Mouse (Mus musculus) retina, postnatal 7 days (tissue): ENCODE results near the gene Ctnnbip1.
"Not testable (repeated sequence)": the region's sequence is repeated elsewhere in the genome, so short reads cannot be mapped to it uniquely, and the experiment has no call there.

ENCODE experiments used
- DNase-seq: peaks from one replicate; pipeline ENCODE4 v3.0.0-alpha.2; 2012; ENCODE audit warnings: low read depth, low spot score

Gene Ctnnbip1

GRCm38 (mm10) chr4:149586783-149587595 is 69.0 kb downstream of the Ctnnbip1 start:
- DNase-seq = no peak

- no peak for DNase-seq
These were observed 69.6 kb downstream of the Ctnnbip1 start for GRCm38 (mm10) chr4:149587596-149588168.

DNA sequence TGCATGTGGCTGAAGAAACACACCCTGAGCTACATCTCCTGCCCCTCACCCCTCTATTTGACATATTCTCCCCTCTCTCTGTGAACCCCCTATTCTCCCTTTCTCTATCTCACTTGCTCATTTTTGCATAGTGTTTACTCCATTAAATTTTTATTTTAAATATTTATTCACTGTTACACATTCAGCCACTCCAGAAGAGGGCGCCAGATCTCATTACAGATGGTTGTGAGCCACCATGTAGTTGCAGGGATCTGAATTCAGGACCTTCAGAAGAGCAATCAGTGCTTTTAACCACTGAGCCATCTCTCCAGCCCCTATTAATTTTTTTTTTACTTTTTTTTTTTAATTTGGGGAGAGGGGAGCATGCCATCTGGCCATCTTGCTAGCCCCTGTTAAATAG is 72.2 kb downstream of the Ctnnbip1 start:
- no peak for DNase-seq

DNA sequence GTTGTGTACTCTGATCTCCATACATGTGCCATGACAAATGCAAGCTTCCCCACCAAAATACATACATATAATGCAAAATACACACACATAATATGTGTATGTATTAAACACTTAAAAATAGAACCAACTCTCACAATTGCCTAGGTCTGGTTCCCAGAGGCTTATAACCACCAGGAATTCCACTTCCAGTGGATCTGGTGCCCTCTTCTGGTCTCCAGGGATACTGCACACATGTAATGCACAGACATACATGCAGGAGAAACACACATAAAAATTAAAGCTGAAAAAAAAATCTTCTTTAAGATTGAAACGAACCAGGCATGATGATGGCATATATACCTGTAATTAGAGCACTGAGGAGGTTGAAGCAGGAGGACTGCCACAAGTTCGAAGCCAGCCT is 73.5 kb downstream of the Ctnnbip1 start:
- no peak for DNase-seq

DNA sequence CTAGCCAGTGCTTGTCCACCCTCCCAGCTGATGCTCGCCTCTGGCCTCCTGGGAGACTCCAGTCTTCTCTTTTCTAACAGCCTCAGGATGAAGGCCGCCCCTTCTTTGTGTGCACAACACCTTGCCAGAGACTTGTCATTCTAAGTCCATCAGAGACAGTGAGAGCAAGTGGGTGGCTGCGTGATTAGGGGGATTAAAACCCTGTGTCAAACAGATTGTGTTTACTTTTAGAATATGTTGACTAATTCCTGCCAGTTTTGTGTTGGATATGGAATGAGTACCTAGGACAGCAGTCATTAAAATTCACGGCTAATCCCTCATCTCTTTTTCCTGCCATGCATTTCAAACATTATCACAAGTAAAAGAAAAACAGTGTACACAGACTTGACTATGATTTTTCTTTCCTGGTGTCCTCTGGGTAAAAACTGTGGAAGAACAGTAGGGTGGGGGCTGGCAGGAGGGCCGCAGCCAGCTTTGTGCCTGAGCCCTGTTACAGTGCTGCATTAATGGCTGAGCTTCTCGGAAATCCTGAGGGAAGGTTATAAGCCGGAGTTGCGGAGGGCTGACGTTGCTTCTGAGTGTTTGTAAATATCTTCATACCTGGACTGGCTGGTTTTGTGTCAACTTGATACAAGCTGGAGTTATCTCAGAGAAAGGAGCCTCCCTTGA is 77.0 kb downstream of the Ctnnbip1 start:
- DNase-seq = no peak

DNA sequence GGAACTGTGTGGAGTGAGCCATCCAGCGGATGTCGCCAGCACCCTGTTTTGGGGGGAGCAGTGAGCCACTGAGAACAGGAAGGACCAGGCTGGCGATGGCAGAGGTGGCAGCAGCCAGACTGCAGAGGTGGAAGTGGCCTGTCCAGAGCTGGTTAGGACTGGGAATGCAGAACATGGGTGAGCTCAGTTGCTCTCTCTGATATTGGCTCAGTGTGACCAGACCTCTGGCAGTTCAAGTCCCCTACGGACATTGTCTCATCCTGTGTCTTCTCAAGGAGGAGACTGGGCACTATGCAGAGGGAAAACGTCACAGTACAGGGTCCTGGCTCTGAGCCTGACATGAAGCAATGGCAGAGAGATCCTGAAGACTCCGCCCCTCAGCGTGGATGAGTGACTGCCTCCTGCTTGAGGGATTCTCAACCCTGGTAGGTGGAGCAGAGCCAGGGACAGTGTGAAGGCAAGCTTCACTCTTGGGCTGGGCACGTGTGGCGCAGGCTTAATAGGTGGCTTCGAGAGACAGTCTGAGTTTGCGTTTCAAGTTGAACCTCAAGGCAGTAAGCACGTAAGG is 79.7 kb downstream of the Ctnnbip1 start:
- no peak for DNase-seq

DNA sequence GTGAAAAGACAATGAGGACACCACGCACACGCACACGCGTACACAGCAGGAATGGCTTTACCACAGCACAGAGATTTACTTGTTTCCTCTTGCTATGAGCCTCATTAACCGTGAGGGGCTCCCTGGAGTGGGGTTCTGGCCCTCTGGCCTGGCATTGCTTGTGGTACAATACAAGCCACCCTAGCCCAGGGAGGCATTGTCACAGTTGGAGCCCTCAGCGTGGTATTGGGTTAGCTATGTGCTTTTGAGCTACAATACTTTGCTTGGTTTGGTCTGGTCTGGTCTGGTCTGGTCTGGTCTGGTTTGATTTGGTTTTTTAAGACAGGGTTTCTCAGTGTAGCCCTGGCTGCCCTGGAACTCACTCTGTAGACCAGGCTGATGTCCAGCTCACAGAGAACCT is 81.5 kb downstream of the Ctnnbip1 start:
- no peak for DNase-seq

GRCm38 (mm10) chr4:149600130-149600529 is 82.1 kb downstream of the Ctnnbip1 start:
- DNase-seq = no peak

- DNase-seq = no peak
These were observed 83.4 kb downstream of the Ctnnbip1 start for GRCm38 (mm10) chr4:149601484-149601883.

DNA sequence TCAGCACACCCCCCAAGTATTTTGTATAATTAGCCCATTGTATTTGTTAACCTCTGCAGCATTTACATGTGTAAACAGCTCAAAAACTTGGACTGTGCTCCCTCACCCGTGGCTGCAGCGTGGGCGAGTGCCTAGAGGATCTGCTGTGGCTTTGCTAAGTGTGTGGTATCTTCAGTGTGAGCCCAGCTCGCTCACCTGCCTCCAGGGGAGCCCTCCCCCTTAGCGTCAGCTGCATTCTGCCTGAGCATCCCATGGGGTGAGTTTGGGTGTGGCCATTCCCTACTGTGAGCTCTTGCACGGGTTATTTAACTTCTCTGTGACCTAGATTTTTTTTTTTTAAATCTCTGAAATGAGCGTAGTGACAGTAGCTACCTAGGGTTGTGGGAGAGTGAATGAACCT is 84.2 kb downstream of the Ctnnbip1 start:
- no peak for DNase-seq

DNA sequence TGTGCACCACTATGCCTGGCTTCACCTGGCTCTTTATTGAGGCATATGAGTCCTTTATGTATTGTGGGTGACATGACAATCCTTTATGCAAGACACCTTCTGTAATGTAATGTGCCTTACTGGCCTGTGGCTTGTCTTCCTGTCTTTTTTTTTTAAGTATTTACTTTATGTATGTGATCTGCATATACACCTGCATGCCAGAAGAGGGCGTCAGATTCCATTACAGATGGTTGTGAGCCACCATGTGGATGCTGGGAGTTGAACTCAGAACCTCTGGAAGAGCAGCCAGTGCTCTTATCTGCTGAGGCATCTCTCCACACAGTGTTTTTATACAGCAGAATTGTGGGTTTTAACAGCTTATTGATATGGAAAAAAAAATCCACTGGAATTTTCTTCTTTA is 85.8 kb downstream of the Ctnnbip1 start:
- DNase-seq = no peak

GRCm38 (mm10) chr4:149604518-149604917 is 86.5 kb downstream of the Ctnnbip1 start:
- DNase-seq = no peak

- no peak for DNase-seq
These were observed 88.0 kb downstream of the Ctnnbip1 start for GRCm38 (mm10) chr4:149606056-149606455.

GRCm38 (mm10) chr4:149606766-149607358 is 88.8 kb downstream of the Ctnnbip1 start:
- no peak for DNase-seq

DNA sequence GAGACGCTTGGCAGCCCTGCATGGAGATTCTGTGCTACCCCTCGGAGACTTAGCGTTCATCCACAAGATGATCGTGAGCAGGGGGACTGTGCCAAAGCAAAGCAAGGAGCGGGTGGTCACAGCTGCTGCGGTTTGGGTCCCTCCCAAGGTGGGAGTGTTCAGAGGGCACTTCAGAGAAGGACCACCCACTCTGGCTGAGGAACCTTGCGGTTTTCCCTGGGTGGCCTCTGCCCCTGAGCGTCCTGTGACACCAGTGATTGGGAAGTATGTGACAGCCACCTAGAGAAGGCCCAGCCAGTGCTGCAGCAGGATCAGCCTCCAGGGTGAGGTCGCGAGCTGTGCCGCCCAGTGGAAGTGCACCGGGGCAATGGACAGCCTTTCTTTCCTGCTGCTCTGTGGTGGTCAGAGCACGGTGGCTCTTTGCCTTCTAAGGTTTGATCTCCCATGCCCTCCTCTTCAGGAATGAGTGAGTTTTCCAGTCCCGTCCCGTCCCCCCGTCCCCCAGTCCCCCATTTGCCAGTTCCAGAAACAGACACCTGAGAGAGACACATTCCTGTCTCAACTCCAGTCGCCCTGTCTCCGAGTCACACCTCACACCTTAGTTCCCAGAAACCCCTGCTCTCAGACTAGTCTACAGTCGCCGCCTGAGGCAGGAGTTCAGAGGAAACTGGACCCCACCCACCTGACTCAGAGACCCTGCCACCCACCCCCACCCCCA is 89.7 kb downstream of the Ctnnbip1 start:
- DNase-seq = no peak

GRCm38 (mm10) chr4:149608309-149608638 is 90.2 kb downstream of the Ctnnbip1 start:
- DNase-seq = no peak

DNA sequence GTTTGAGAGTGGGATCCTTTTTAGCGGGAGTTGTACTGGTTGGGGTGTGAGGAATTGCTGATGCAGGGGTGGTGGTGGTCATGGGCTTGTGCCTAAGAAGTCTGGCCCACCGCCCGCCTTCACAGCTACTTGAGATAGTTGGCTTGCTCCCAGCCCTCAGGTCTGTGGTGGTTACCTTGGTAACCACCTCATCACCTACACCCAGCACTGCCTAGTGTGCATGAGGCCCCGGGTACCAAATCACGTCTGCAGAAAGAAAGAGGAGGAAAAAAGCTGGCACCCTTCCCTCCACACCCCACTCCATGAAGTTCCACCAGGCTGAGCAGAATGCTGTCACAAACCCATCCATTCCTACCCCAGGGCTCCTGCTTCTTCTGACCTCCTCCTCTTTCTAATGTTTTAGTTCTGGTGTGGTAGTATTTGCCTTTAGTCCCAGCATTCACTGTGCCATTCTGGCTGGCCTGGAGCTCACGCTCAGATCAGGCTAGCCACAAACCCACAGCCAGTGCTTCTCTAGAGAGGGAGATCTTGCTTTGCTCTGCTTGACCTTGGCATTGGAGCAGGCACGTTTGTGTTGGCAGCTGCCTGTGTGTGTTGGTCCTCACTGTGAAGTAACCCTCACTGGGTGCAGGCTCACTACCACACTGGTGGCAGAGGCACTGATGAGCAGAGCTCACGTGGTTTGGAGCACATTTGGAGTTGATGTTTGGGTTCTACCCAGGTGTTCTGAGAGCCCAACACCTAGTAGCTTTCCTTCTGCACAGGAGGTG is 91.4 kb downstream of the Ctnnbip1 start:
- DNase-seq = no peak

GRCm38 (mm10) chr4:149611376-149612044 is 93.5 kb downstream of the Ctnnbip1 start:
- DNase-seq = no peak

GRCm38 (mm10) chr4:149613497-149613896 is 95.5 kb downstream of the Ctnnbip1 start:
- DNase-seq = not testable (repeated sequence)

DNA sequence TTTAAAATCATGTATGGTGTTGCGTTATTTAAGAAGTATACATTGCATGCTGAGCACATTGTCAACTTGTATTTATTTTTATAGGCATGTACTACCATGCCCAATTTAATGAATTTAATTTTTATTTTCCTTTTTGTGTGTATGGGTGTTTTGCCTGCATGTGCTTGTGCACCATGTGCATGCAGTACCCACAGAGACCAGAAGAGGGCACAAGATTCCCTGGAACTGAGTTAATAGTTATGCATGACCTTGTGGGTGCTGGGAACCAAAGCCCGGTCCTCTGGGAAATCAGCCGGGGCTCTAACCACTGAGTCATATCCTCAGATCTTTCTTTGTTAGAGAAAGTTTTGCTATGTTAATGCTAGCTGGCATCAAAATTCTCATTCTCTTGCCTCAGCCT is 96.8 kb downstream of the Ctnnbip1 start:
- no peak for DNase-seq
